Mouse (Mus musculus) cerebellum, postnatal 10 days (tissue): ENCODE measurements at regions not wholly inside any gene's neighbourhood (a gene's known extent, or its start where the extent isn't known, plus 50 kb on each side); places are given as distances from the start of the nearest gene placed in this dataset.
A peak's percentile ranks its signal among the peaks of the same experiment; 100 is the strongest.
"Not testable (repeated sequence)": the region's sequence is repeated elsewhere in the genome, so short reads cannot be mapped to it uniquely, and the experiment has no call there.

Experiments
- DNase-seq, 2 experiments: peaks; one replicate each; pipeline ENCODE4 v3.0.0; 2021; ENCODE audit warnings: mixed read lengths in 2 of 2

DNA sequence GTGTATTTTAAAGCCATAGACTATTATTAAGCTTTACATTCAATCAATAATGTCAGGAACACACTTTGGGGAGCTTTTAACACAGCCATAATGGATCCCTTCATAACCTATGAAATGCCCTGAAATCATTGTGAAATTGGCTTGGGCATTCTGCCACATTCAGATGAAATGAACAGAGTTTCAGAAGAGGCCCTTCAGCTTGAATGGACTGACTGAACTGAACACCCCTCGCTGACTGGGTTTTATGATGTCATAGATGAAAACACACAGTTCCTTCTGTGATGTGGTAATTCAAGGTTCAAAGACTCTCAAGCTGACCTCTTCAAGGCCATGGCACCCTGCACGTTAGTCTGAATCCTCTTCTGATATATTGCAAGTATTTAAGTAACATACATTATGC is 298.4 kb upstream of the Ercc4 start:
- peak; percentile 11 to 21 for DNase-seq

- DNase-seq = no peak
Observed at GRCm38 (mm10) chr16:12824646-12825045, 284.8 kb upstream of the Ercc4 start.

DNA sequence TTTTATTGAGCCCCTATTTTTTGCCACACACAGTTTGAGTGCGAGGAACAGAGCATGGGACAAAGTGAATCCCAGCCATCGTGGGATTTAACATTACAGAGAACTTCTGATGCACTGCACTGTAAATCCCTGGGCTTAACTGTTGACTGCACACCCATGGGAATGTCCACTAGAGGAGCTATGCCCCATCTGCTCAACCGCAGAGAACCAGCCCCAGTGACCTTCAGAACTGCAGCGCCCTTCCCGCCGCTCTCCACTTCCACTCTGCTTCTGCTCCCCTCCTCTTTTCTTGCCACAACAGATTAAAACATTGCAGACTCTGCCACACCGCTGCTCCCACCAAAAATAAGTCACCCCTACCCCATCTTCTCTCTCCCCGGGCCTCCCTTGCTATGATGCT is 283.3 kb upstream of the Ercc4 start:
- DNase-seq = no peak

GRCm38 (mm10) chr16:12831308-12831707 is 278.2 kb upstream of the Ercc4 start:
- peak in 1 of 2 experiments; percentile 19 for DNase-seq

DNA sequence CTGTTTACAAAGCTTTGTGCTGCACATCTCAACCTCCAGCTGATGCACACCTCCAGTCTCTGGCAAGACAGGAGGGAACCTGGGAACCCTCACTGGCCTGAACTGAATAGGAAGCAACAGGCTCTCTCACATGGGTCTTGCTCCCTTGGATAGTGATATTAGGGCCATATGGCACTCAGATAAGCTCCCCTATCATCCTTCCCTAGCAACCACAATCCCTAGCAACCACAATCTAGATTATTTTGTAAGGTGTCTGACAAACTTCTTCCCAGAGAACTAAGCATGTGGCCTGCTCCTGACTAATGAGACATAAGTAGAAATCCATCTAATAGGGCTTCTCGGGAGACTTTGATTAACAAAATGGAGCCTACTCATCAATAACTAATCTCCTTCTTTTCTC is 253.1 kb upstream of the Ercc4 start:
- no peak for DNase-seq

GRCm38 (mm10) chr16:12859714-12860355 is 249.6 kb upstream of the Ercc4 start:
- no peak for DNase-seq

DNA sequence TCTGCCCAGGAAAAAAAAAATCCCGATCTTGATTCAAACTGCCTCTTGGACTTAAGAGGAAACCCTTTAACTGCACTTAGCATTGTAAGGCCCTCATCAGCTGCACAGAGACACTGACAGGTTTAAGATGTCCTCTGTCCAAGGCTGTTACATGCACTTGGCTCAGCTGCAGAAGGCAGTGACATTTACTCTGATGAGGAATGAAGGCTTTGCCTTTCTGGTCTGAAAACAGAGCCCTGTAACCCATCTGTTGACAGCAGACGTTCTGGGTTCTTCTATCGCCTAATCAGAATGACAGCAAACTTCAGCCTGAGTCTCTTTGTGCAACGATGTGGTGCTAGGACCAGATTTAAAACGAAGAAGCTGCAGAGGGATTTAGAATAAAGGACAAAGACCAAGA is 246.9 kb upstream of the Ercc4 start:
- no peak for DNase-seq

GRCm38 (mm10) chr16:12878326-12878725 is 231.2 kb upstream of the Ercc4 start:
- not testable (repeated sequence) for DNase-seq

- no peak for DNase-seq
Observed at GRCm38 (mm10) chr16:12880011-12880410, 229.5 kb upstream of the Ercc4 start.

DNA sequence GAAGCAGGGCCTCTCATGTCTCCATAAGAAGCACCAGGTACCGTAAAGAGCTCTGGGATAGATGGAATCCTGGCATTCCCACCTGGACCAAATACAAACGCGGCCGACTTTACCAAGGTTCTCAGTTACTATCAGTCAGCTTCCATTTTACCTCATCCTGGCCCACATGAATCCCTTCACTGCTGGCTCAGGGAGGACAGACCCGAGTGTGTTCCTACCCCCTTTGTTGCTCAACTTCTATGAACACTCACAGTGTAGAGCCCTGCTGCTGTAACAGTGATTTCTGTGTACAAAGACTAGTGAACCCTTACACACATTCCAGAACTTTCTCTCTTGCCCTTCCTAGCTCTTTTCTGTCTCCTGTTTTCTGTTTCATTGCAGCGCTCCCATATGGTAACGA is 229.0 kb upstream of the Ercc4 start:
- DNase-seq = no peak

GRCm38 (mm10) chr16:12882690-12883089 is 226.8 kb upstream of the Ercc4 start:
- no peak for DNase-seq

DNA sequence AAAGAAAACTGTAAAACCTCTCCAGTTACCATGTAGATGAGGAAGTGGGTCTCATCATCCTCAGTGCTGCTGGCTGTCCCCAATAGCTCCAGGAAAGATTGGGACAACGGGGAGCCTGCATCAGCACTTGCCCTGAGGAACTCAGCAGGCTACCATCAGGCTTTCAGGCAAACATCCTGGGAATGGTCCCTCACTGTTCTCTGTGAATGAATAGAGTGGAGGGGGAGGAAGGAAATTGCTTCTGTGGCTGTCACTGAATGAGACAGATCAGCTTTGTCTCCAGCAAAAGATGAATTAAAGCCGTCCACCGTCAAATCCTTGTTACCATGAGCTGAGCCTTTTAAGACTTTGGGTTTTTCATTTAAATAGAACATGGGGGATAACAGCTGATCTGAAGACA is 224.9 kb upstream of the Ercc4 start:
- peak in 1 of 2 experiments; percentile 10 for DNase-seq

DNA sequence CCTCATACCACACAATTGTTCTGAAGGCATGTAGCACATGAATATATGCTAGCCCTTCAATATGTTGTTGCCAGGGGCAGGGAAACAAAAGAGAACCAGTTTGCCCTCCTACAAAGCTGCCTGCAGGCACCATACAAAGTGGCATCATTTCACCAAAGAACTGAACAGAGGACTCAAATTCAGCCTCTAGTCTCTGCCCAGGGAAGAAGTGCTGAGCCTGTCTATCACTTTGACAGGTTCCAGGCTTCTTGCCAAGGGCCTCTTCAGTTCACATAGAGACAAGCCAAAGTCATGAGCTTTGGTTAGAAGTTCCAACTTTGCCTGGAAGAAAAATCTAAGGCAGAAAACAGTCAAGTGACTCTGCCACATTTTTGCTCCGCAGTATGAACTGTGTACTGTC is 223.4 kb upstream of the Ercc4 start:
- DNase-seq = peak; percentile 32 to 52

GRCm38 (mm10) chr16:12887381-12887780 is 222.1 kb upstream of the Ercc4 start:
- DNase-seq = no peak

- DNase-seq = no peak
Observed at GRCm38 (mm10) chr16:12890094-12890493, 219.4 kb upstream of the Ercc4 start.

DNA sequence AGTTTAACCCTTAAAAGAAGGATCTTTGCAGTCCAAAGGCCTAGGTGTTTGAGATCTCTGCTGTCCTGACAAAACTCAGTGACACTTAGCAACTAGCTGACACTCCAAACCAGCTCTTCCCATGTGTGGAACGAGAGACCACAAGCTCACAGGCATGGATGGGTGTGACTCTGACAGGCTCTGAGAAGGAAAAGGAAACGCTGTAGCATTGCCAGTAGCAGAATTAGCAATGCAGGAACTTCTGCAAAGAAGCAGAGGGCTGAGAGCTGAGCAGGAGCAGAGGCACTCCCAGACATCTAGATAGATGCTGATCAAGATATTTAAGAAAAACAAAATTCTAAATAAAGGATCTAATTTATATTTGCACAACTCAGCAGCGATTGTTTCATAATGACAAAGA is 218.9 kb upstream of the Ercc4 start:
- no peak for DNase-seq

DNA sequence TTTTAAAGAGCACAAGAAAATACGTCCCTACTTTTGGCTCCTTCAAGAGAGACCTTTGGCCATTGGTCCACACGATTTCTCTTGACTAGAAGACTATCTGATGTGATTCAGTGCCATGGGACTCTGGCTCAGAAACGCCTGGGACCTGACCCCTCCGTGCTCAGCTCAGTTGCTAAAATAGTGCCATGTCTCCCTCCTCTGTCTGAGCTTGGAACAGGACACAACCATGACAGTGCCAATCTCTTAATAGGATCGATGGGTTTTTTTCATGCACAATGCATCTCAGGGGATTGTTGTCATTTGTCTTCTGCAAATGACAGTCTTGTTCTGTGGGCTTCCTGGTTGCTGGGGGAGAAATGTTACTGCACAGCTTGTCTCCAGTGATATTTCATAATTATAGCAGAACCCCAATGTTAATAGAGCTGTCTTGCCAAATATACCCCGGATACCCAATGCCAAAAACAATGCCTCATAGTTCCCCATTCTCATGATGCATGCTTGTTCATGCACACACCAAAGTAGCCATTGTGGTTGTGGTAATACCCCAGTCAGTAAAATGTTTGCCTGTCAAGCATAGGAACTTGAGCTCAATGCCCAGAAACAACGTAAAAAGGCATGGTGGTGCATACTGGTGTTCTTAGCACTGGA is 216.7 kb upstream of the Ercc4 start:
- peak in 1 of 2 experiments; percentile 19 for DNase-seq

DNA sequence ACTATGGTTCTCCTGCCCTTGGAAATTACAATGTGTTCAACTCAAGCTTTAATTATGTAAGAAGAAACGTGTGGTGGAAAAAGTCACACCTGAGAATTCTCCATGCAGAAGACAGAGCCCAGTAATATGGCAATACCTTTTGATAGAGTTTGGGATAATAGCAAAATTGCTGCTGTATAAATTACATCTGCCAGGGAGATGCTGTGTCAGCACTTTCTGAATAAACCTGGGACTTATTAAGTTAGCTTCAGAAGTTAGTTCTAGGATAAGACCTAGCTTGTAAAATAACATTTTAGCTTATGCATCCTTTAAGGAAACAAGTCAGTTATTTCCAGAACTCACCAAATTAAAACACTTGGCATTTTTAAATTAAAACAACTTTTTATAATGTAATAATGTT is 212.2 kb upstream of the Ercc4 start:
- DNase-seq = no peak

GRCm38 (mm10) chr16:12900670-12901069 is 208.8 kb upstream of the Ercc4 start:
- no peak for DNase-seq

- no peak for DNase-seq
Observed at GRCm38 (mm10) chr16:12901096-12901995, 208.1 kb upstream of the Ercc4 start.

DNA sequence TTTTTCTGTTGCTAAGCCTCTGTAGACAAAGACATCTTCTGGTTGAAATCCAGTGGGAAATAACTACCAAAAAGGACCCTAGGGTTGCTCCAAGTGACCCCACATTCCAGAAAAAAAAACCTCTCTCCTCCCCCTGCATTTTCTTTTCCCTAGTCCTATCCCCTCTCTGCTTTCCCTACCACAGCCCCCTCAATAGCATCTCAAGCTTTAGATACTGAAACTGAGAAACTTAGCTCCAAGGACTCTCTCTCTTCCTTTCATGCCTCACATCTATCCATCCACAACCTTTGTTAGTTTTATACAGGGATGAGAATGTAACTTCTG is 207.5 kb upstream of the Ercc4 start:
- DNase-seq = no peak

GRCm38 (mm10) chr16:12903161-12903560 is 206.3 kb upstream of the Ercc4 start:
- DNase-seq = no peak

- no peak for DNase-seq
Observed at GRCm38 (mm10) chr16:12904937-12905336, 204.5 kb upstream of the Ercc4 start.

- no peak for DNase-seq
Observed at GRCm38 (mm10) chr16:12924668-12925067, 184.8 kb upstream of the Ercc4 start.
